Mouse (Mus musculus) small intestine, adult 2 months (tissue): ENCODE measurements around the gene Selenbp1. TPM values are rescaled to one million over a fixed set of nuclear protein-coding genes. Genes with fewer than 3 reads are reported as not detected.

ENCODE experiments used
- H3K27ac ChIP-seq: fragments of 200-500 bp; 2 replicates; pipeline ENCODE4 v1.5.1; 2012; ENCODE audit warnings: low read depth, low read length, control low read depth, inconsistent platforms; ENCODE audit not compliant: insufficient read depth
- H3K27me3 ChIP-seq: fragments of 200-500 bp; 2 replicates; pipeline ENCODE4 v1.6.1; 2012; ENCODE audit warnings: mild to moderate bottlenecking, moderate library complexity, low read length, inconsistent platforms; ENCODE audit not compliant: control insufficient read depth, insufficient read depth
- H3K36me3 ChIP-seq: fragments of 200-500 bp; 2 replicates; pipeline ENCODE4 v1.6.1; 2012; ENCODE audit warnings: mild to moderate bottlenecking, low read length, control low read depth, inconsistent platforms; ENCODE audit not compliant: control insufficient read depth, insufficient read depth
- H3K4me1 ChIP-seq: fragments of 200-500 bp; 2 replicates; pipeline ENCODE4 v1.6.1; 2012; ENCODE audit warnings: low read length, inconsistent platforms, mixed read lengths; ENCODE audit not compliant: control insufficient read depth, insufficient read depth, insufficient read length
- H3K4me3 ChIP-seq: fragments of 200-500 bp; 2 replicates; pipeline ENCODE4 v1.5.1; 2012; ENCODE audit warnings: low read depth, mild to moderate bottlenecking, control low read depth, inconsistent platforms, low read length, moderate library complexity
- CTCF ChIP-seq: fragments of 200-500 bp; IDR thresholded peaks from 2 replicates; pipeline ENCODE4 v1.5.1; 2012; ENCODE audit warnings: low read depth, mild to moderate bottlenecking, control low read depth, inconsistent platforms, low read length, moderate library complexity, mixed read lengths; ENCODE audit not compliant: insufficient replicate concordance, insufficient read length; ENCODE audit errors: extremely low read depth
- POLR2A ChIP-seq: fragments of 200-500 bp; IDR thresholded peaks from 2 replicates; pipeline ENCODE4 v1.6.1; 2012; ENCODE audit warnings: low read depth, mild to moderate bottlenecking, control low read depth, inconsistent platforms, low read length, moderate library complexity
- WGBS: fragments of 180-500 bp; shearing (Covaris S2); methylation state at CpG from one replicate; pipeline ENCODE4 v1.1.7; 2018; 5-methylcytosine and 5-hydroxymethylcytosine counted together
- polyA plus RNA-seq: library from polyadenylated mRNA; depleted of rRNA; stranded (reverse); fragments of >200 nt; gene quantifications from 2 replicates; pipeline ENCODE4 v1.2.3, GENCODE M21; 2012

The Selenbp1 gene
- polyA plus RNA-seq, 1 experiment: 50.4 TPM

GRCm38 (mm10) chr3:94973620-94974019 is 40.8 kb downstream of the Selenbp1 start:
- Histone ChIP-seq H3K27ac (no peak overlapping the region), H3K36me3 (no peaks in the 10 kb centered on the region; the same call in 1 of the 2 replicates), H3K4me3 (no peak overlapping the region), H3K4me1 (no peaks in the 10 kb centered on the region), H3K27me3 (no peaks in the 10 kb centered on the region)
- no peak for TF ChIP-seq CTCF
- TF ChIP-seq POLR2A: no peak
- 83% methylated on average over 5 of the region's 5 CpGs for WGBS

DNA sequence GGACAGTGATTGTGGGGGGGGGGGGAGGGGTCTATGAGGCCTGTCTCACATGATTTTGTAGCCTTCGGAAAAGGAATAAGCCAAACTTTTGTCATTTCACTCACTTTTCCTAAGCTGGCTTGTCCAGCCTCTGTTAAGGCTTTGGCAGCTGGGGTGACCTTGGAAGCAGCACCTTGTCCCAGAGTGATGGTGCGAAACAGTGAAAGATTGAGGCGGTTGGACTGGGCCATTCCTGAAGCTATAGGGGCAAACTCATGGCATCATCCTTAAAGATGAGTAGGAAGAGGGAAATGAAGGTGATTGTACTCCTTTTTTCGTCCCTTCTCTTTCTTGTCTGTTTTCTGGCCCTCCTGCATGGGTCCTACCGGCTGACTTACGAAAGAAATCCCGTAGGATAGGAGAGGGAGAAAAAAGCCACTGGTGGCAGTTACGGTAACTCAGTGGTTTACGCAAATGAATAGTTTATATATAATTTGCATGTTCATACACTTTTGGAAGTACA is 41.2 kb downstream of the Selenbp1 start:
- H3K27ac ChIP-seq: no peak overlapping the region
- TF ChIP-seq CTCF (no peak), POLR2A (no peak)
- no peaks in the 10 kb centered on the region; the same call in 1 of the 2 replicates for H3K36me3 ChIP-seq
- WGBS: 15% methylated on average over 9 of the region's 9 CpGs
- no peaks in the 10 kb centered on the region for H3K27me3 ChIP-seq
- peak overlapping the region; percentile 19 for H3K4me3 ChIP-seq
- H3K4me1 ChIP-seq: no peaks in the 10 kb centered on the region

GRCm38 (mm10) chr3:94974528-94975422 is 41.9 kb downstream of the Selenbp1 start, which contains the start of gene Pi4kb:
Pi4kb (plus strand) TSS chr3:94974731.
- no peaks in the 10 kb centered on the region; the same call in 1 of the 2 replicates for H3K36me3 ChIP-seq
- peak within 1 kb of the TSS; percentile 87 for H3K4me3 ChIP-seq
- no peaks in the 10 kb centered on the region for H3K27me3 ChIP-seq
- under 1% methylated on average over 51 of the region's 57 CpGs for WGBS
- H3K27ac ChIP-seq: peak within 1 kb of the TSS; percentile 91
- H3K4me1 ChIP-seq: no peaks in the 10 kb centered on the region
- TF ChIP-seq CTCF: no peak
- TF ChIP-seq POLR2A: peak; percentile 46; the same call in 1 of the 2 replicates

DNA sequence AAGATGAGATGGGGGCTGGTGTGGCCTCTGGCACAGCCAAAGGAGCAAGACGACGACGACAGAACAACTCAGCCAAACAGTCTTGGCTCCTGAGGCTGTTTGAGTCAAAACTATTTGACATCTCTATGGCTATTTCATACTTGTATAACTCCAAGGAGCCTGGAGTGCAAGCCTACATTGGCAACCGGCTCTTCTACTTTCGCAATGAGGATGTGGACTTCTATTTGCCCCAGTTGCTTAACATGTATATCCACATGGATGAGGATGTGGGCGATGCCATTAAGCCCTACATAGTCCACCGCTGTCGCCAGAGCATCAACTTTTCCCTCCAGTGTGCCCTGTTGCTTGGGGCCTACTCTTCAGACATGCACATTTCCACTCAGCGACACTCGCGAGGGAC is 51.5 kb downstream of the Selenbp1 start:
- Histone ChIP-seq H3K27me3 (no peaks in the 10 kb centered on the region), H3K36me3 (peaks cover 26% of the 10 kb centered on the region), H3K4me3 (no peak overlapping the region), H3K27ac (no peak overlapping the region), H3K4me1 (peaks cover 18% of the 10 kb centered on the region; the same call in 1 of the 2 replicates)
- TF ChIP-seq CTCF: no peak
- no peak for TF ChIP-seq POLR2A
- WGBS: 91% methylated on average over 11 of the region's 11 CpGs

- Histone ChIP-seq H3K36me3 (peaks cover 32% of the 10 kb centered on the region), H3K27ac (no peak overlapping the region), H3K4me1 (peaks cover 19% of the 10 kb centered on the region; the same call in 1 of the 2 replicates), H3K27me3 (no peaks in the 10 kb centered on the region), H3K4me3 (no peak overlapping the region)
- 87% methylated on average over 2 of the region's 2 CpGs for WGBS
- TF ChIP-seq POLR2A: no peak
- no peak for TF ChIP-seq CTCF
These were observed 52.7 kb downstream of the Selenbp1 start for GRCm38 (mm10) chr3:94985513-94985912.

GRCm38 (mm10) chr3:94987578-94987977 is 54.7 kb downstream of the Selenbp1 start:
- peaks cover 28% of the 10 kb centered on the region for H3K36me3 ChIP-seq
- TF ChIP-seq CTCF: no peak
- no peak for TF ChIP-seq POLR2A
- peaks cover 19% of the 10 kb centered on the region; the same call in 1 of the 2 replicates for H3K4me1 ChIP-seq
- no peaks in the 10 kb centered on the region for H3K27me3 ChIP-seq
- H3K27ac ChIP-seq: peak overlapping the region; percentile 55; the same call in 1 of the 2 replicates
- no peak overlapping the region for H3K4me3 ChIP-seq
